Mouse (Mus musculus) ES-E14 (cell line): ENCODE data around the gene Tubb5. TPM values are rescaled to one million over a fixed set of nuclear protein-coding genes. Genes with fewer than 3 reads are reported as not detected.

Experiments used
- DNase-seq: peaks from one replicate; pipeline ENCODE4 v3.0.0-alpha.2; 2013; ENCODE audit warnings: low read depth, low spot score
- H3K27ac ChIP-seq: 2 replicates; pipeline ENCODE4 v1.5.1; 2012; ENCODE audit warnings: low read depth, mild to moderate bottlenecking, low read length, moderate library complexity, mixed read lengths; ENCODE audit not compliant: poor library complexity, insufficient read depth, severe bottlenecking
- H3K36me3 ChIP-seq: 2 replicates; pipeline ENCODE4 v1.6.1; 2012; ENCODE audit warnings: mild to moderate bottlenecking, low read length, moderate library complexity, mixed read lengths; ENCODE audit not compliant: control insufficient read depth, poor library complexity, insufficient read depth, severe bottlenecking
- H3K4me1 ChIP-seq, 2 experiments: fragments of 150-350 bp in 1 of 2; sonication (generic) in 1 of 2; 2 replicates each; pipeline ENCODE4 v1.6.1; 2012; ENCODE audit warnings: low read length in 2 of 2, mild to moderate bottlenecking in 1 of 2, mixed read lengths in 1 of 2; ENCODE audit not compliant: control insufficient read depth in 2 of 2, insufficient read depth in 2 of 2, poor library complexity in 1 of 2
- H3K4me3 ChIP-seq, 2 experiments: fragments of 150-350 bp in 1 of 2; sonication (generic) in 1 of 2; 2 replicates each; pipeline ENCODE4 v1.5.1; 2012; ENCODE audit warnings: low read length in 2 of 2, low read depth in 1 of 2, mild to moderate bottlenecking in 1 of 2, mixed read lengths in 1 of 2; ENCODE audit not compliant: insufficient read depth in 1 of 2, poor library complexity in 1 of 2, severe bottlenecking in 1 of 2
- H3K9ac ChIP-seq: 2 replicates; pipeline ENCODE4 v1.6.1; 2012; ENCODE audit warnings: low read depth, mild to moderate bottlenecking, low read length, mixed read lengths; ENCODE audit not compliant: poor library complexity, insufficient read depth, severe bottlenecking
- H3K9me3 ChIP-seq: fragments of 150-350 bp; sonication (generic); 2 replicates; pipeline ENCODE4 v1.6.1; 2012; ENCODE audit warnings: low read depth, mild to moderate bottlenecking, low read length; ENCODE audit not compliant: control insufficient read depth, insufficient read depth
- CHD2 ChIP-seq: IDR thresholded peaks from 2 replicates; pipeline ENCODE4 v1.6.1; 2014; ENCODE audit warnings: mild to moderate bottlenecking, low read depth, low read length, inconsistent platforms
- HCFC1 ChIP-seq: IDR thresholded peaks from 2 replicates; pipeline ENCODE4 v1.6.1; 2012; ENCODE audit warnings: low read length, inconsistent platforms, borderline replicate concordance; ENCODE audit not compliant: insufficient read depth
- MAFK ChIP-seq: IDR thresholded peaks from 2 replicates; pipeline ENCODE4 v1.6.1; 2014; ENCODE audit warnings: mild to moderate bottlenecking, low read depth, low read length, inconsistent platforms; ENCODE audit not compliant: insufficient read depth
- ZC3H11A ChIP-seq: IDR thresholded peaks from 2 replicates; pipeline ENCODE4 v1.6.1; 2012; ENCODE audit warnings: low read depth, mild to moderate bottlenecking, inconsistent platforms, low read length, borderline replicate concordance
- ZNF384 ChIP-seq: IDR thresholded peaks from 2 replicates; pipeline ENCODE4 v1.6.1; 2012; ENCODE audit warnings: low read depth, low read length, inconsistent platforms
- in situ Hi-C, 2 experiments: fragments of 600-800 bp; cut with MboI; formaldehyde crosslinking; loops; one replicate each; pipeline ENCODE4 v1.15.1; 2025; ENCODE audit warnings: low sequenced_read_pairs in 2 of 2, inconsistent platforms in 1 of 2; ENCODE audit not compliant: unreplicated experiment in 2 of 2
- total RNA-seq: library from RNA; depleted of rRNA; stranded (reverse); fragments of 300-350 nt; gene quantifications from 2 replicates; pipeline ENCODE4 v1.2.3, GENCODE M21; 2012

Gene Tubb5
- total RNA-seq, 1 experiment, result 1,157 TPM

DNA sequence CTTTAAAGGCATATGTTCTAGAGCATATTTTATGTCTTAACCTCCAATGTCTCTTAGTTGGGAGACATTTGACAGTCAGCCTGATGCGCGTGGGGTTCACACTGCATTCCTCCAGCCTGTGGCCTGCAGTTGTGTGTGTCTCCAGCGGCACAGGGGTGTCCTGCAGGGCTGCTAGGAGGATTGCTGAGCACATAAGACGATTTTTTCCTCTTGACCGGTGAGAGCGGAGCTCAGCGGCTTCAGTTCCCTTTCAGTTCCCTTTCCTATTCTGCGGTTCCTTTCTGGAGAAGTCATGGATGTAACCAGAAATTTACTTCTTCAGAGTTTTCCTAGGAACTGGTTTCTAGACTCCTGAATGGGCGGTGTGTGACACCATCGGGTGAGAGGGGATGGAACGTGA, 28.7 kb downstream of the Tubb5 start:
- no peak overlapping the region for H3K27ac ChIP-seq
- peaks cover 2 to 12% of the 10 kb centered on the region in 2 experiments for H3K4me1 ChIP-seq
- H3K9ac ChIP-seq, result no peak overlapping the region
- in situ Hi-C loops, result no loop called here
- TF ChIP-seq CHD2 (no peak), ZNF384 (no peak), HCFC1 (no peak), ZC3H11A (no peak), MAFK (no peak)
- no peak overlapping the region for H3K4me3 ChIP-seq
- H3K36me3 ChIP-seq, result no peaks in the 10 kb centered on the region
- H3K9me3 ChIP-seq, result no peaks in the 10 kb centered on the region
- DNase-seq, result no peak

DNA sequence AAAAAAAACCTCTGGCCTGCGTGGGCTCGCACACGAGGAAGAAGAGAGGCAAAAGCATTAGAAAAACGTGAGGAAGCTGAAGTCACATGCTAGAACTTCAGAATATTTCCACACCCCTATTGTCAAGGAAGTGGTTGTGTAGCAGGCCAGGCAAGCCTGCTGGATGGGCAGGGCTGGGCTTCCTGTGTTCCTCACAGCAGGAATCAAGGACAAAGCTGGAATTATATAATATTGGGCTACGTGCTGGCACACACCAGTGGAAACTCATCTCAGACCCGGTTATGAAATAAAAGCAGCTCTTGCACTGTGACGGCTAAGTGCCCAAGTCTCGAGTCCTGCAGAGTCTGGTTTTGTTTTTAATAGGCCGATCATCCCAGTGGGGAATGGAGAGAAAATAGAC, 30.0 kb downstream of the Tubb5 start:
- no peak for DNase-seq
- peaks cover 2 to 9% of the 10 kb centered on the region in 2 experiments; a peak in 3 of 4 replicates for H3K4me1 ChIP-seq
- TF ChIP-seq MAFK (no peak), CHD2 (no peak), ZNF384 (no peak), ZC3H11A (no peak), HCFC1 (no peak)

DNA sequence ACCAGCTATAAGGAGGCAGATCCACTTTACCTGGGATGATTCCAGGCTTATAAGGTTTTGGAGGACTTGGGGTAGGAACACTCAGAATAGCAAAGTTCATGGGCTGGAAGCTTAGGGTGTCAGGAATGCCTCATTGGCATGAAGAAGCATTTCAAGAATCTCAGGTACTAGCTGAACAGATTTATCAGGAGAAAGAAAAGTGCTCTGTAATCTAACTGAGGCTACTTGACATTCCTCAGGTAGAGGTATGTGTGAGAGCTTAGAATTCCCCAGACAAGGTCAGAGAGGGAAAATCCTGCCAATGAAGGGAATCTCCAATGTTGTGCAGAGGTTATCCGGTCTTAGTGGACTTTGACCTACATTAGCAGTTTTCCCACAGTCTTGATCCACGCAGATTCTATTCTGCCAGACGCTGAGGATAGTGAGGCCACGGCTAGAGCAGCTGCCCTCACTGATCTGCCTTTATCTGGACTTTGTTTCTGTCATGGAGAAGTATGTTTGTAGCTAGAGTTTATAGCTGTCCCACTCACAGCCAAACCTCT, 34.2 kb downstream of the Tubb5 start:
- no peak for DNase-seq
- no peaks in the 10 kb centered on the region for H3K36me3 ChIP-seq
- no peak overlapping the region for H3K4me3 ChIP-seq
- H3K4me1 ChIP-seq, result peaks cover 4 to 12% of the 10 kb centered on the region in 2 experiments; a peak in 3 of 4 replicates
- in situ Hi-C loops, result no loop called here
- no peaks in the 10 kb centered on the region for H3K9me3 ChIP-seq
- TF ChIP-seq HCFC1, result no peak
- no peak for TF ChIP-seq MAFK
- no peak for TF ChIP-seq ZNF384
- TF ChIP-seq ZC3H11A, result no peak
- H3K27ac ChIP-seq, result no peak overlapping the region
- no peak overlapping the region for H3K9ac ChIP-seq

More for the DNA sequence above, 30.0 kb downstream of the Tubb5 start:
- no peak overlapping the region for H3K4me3 ChIP-seq
- H3K36me3 ChIP-seq, result no peaks in the 10 kb centered on the region
- in situ Hi-C loops, result no loop called here
- H3K27ac ChIP-seq, result no peak overlapping the region
- no peaks in the 10 kb centered on the region for H3K9me3 ChIP-seq
- no peak overlapping the region for H3K9ac ChIP-seq

DNA sequence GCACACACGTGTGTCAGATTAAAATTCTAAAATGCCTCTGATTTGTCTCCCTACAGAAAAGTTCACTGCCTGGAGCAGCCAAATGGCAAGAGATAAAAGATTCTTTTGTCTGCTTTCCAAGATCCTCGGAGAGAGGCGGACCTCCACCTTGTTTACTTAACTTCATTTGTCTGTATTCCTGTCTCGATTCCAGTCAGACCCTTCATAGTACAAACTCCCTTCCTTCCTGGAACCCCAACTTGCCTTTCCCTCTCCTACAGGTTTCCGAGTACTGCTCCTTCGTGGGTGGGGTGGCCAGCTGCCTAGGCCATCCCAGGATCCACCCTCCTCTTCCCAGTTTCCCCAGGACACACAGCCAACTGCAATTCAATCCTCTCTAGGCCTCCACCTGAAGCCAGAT, 35.1 kb downstream of the Tubb5 start:
- H3K27ac ChIP-seq, result no peak overlapping the region
- in situ Hi-C loops, result no loop called here
- no peak for DNase-seq

DNA sequence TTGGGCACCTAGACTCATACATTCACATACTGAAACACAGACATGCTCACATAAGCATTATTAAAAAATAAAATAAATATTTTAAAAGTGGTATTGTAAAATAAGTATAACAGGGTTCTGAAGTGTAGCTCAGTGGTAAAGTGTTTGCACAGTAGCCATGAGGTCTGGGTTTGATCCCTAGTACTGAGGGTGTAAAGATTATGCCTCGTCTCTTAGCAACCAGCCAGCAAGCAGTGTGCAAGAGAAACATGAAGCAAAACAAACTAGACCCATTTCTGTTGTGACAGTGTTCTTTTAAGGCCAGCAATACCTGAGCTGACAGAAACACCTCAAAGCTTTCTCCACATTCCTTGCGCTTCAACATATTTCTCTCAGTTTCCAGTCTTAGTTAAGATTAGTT, 37.2 kb downstream of the Tubb5 start:
- Histone ChIP-seq H3K9me3 (no peaks in the 10 kb centered on the region), H3K36me3 (no peaks in the 10 kb centered on the region), H3K27ac (no peak overlapping the region), H3K9ac (no peak overlapping the region), H3K4me1 (peaks cover 3 to 7% of the 10 kb centered on the region in 2 experiments; a peak in 1 of 4 replicates), H3K4me3 (no peak overlapping the region)
- TF ChIP-seq HCFC1, result no peak
- TF ChIP-seq MAFK, result no peak
- TF ChIP-seq ZC3H11A, result no peak
- TF ChIP-seq CHD2, result no peak
- TF ChIP-seq ZNF384, result no peak
- DNase-seq, result no peak
- in situ Hi-C loops, result no loop called here

More for the DNA sequence above, 35.1 kb downstream of the Tubb5 start:
- Histone ChIP-seq H3K9me3 (no peaks in the 10 kb centered on the region), H3K36me3 (no peaks in the 10 kb centered on the region), H3K4me3 (no peak overlapping the region), H3K9ac (no peak overlapping the region), H3K4me1 (peaks cover 3 to 7% of the 10 kb centered on the region in 2 experiments; a peak in 2 of 4 replicates)
- TF ChIP-seq CHD2 (no peak), MAFK (no peak), ZNF384 (no peak), HCFC1 (no peak), ZC3H11A (no peak)
